Mouse (Mus musculus) kidney, postnatal 10 days (tissue): ENCODE measurements around the gene Grm1.

Experiments
- DNase-seq: peaks from one replicate; pipeline ENCODE4 v3.0.0; 2021; ENCODE audit warnings: mixed read lengths

Gene Grm1

GRCm38 (mm10) chr10:10964490-10965150 lies 117.5 kb downstream of the Grm1 start:
- no peak for DNase-seq

- no peak for DNase-seq
These were observed 131.6 kb downstream of the Grm1 start for GRCm38 (mm10) chr10:10950557-10950956.

GRCm38 (mm10) chr10:10949172-10949571 lies 133.0 kb downstream of the Grm1 start:
- no peak for DNase-seq

- no peak for DNase-seq
These were observed 134.6 kb downstream of the Grm1 start for GRCm38 (mm10) chr10:10947531-10947930.

- DNase-seq, result no peak
These were observed 138.2 kb downstream of the Grm1 start for GRCm38 (mm10) chr10:10944003-10944402.

GRCm38 (mm10) chr10:10942248-10942647 lies 139.9 kb downstream of the Grm1 start:
- no peak for DNase-seq

- DNase-seq, result no peak
These were observed 146.3 kb downstream of the Grm1 start for GRCm38 (mm10) chr10:10935806-10936205.

GRCm38 (mm10) chr10:10929672-10930071 lies 152.5 kb downstream of the Grm1 start:
- no peak for DNase-seq

GRCm38 (mm10) chr10:10928798-10929366 lies 153.3 kb downstream of the Grm1 start:
- no peak for DNase-seq

- no peak for DNase-seq
These were observed 164.2 kb downstream of the Grm1 start for GRCm38 (mm10) chr10:10917857-10918399.

- no peak for DNase-seq
These were observed 168.5 kb downstream of the Grm1 start for GRCm38 (mm10) chr10:10913621-10914020.

GRCm38 (mm10) chr10:10890221-10890620 lies 191.9 kb downstream of the Grm1 start:
- DNase-seq, result no peak

- DNase-seq, result no peak
These were observed 193.6 kb downstream of the Grm1 start for GRCm38 (mm10) chr10:10888521-10888920.

- no peak for DNase-seq
These were observed 197.2 kb downstream of the Grm1 start for GRCm38 (mm10) chr10:10884992-10885391.

- DNase-seq, result no peak
These were observed 210.0 kb downstream of the Grm1 start for GRCm38 (mm10) chr10:10872142-10872541.

- DNase-seq, result no peak
These were observed 211.9 kb downstream of the Grm1 start for GRCm38 (mm10) chr10:10870271-10870670.

GRCm38 (mm10) chr10:10866278-10866677 lies 215.9 kb downstream of the Grm1 start:
- no peak for DNase-seq

GRCm38 (mm10) chr10:10864759-10865158 lies 217.4 kb downstream of the Grm1 start:
- DNase-seq, result no peak

GRCm38 (mm10) chr10:10847376-10848286 lies 234.5 kb downstream of the Grm1 start:
- no peak for DNase-seq

- no peak for DNase-seq
These were observed 237.0 kb downstream of the Grm1 start for GRCm38 (mm10) chr10:10845059-10845685.

GRCm38 (mm10) chr10:10835406-10835805 lies 246.8 kb downstream of the Grm1 start:
- DNase-seq, result no peak

GRCm38 (mm10) chr10:10834828-10835227 lies 247.3 kb downstream of the Grm1 start:
- no peak for DNase-seq

- no peak for DNase-seq
These were observed 251.0 kb downstream of the Grm1 start for GRCm38 (mm10) chr10:10831141-10831540.
